Mouse (Mus musculus): ENCODE measurements around the gene Dda1.

DNA sequence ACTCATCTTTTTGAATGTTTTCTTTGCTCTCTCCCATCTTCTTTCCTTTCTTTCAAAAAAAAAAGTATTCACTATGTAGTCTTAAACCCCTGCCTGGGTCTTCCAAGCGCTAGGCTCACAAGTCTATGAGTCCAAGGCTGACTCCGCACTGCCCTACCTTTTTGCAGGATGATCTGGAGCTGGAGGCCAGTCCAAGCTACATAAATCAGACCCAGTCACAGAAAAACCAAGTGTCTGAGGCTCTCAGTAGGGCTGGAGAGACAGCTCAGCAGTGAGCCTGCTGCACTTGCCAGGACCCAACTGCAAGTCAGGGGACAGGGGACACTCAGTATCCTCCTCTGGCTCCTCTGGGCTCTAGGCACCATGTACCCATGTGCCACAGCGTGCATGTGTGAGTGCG, 35.4 kb downstream of the Dda1 start:
- TF ChIP-seq POU5F1 (IDR thresholded peaks at IDR 0.05; ENCODE audit: borderline replicate concordance, low read length), result no peak
- TF ChIP-seq CTCF (conservative IDR thresholded peaks at IDR 0.05; ENCODE audit: low read length), result no peak
